Mouse (Mus musculus) right cerebral cortex, postnatal 10 days (tissue): ENCODE data around the gene Cebpe.

Experiments
- DNase-seq, 2 experiments: peaks; one replicate each; pipeline ENCODE4 v3.0.0; 2021; ENCODE audit warnings: low spot score in 2 of 2

Gene Cebpe

DNA sequence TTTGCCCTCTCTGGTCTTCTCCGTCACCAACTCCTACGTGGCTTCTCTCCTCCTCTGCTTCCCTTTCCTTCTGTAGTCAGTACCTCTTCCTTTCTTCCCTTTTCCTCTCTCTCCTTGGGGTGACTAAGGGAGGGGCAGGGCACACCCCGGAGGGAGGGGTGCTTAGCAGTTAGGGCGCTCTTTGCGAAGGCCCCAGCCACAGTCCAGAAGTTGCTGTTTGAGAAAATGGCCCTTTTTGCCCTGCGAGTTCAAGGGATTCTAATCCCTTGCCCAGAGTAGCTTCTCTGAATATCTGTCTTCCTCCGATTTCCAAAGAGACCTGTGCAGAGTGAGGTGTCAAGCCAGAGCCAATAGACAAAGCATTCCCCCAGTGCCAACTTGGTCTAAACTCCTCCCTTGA, at the start of gene Cebpe:
Gene Cebpe, minus strand, starts transcription at position 101 of the 400 bp plus-strand sequence.
- DNase-seq: no peak

DNA sequence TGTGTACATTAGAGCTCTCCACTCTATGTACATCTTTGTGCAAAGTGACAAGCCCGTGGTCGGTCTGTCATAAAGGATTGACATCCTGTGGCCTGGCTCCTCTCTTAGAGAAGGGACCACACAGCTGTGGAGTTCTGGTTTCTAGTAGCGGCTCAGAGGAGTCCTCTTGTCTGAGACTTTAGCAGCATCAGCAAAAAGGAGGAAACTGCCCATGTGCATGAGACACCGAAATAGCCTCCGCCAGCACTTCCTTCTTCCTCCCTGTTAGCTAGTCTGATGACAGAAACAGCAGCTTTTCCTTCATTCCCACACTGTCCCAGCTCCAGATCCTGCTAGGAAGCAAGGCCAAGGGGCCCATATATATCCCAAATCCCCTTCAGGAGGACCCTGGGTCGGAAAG, 44.4 kb upstream of the Cebpe start:
- DNase-seq: peak in 1 of 2 experiments; percentile 71

DNA sequence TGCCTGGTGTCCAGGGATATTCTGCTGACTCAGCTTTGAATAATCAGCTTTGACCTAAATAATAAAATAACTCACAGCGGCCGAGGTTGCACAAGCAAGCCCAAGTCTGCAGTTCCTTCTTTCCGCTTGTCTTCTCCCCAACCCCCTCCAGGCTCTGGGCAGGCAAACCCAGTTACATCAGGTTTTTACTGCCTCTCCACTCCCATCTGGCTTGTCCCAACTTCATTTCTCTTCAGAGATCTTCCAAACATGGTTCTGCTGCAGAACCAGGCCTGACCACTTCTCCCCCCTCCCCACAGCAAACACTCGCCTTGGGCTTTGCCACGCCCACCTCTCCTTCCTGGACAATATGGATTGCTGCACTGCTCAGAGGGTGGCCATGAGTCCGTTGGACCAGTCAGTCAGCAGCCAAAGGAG, 42.6 kb upstream of the Cebpe start:
- DNase-seq: peak in 1 of 2 experiments; percentile 51

DNA sequence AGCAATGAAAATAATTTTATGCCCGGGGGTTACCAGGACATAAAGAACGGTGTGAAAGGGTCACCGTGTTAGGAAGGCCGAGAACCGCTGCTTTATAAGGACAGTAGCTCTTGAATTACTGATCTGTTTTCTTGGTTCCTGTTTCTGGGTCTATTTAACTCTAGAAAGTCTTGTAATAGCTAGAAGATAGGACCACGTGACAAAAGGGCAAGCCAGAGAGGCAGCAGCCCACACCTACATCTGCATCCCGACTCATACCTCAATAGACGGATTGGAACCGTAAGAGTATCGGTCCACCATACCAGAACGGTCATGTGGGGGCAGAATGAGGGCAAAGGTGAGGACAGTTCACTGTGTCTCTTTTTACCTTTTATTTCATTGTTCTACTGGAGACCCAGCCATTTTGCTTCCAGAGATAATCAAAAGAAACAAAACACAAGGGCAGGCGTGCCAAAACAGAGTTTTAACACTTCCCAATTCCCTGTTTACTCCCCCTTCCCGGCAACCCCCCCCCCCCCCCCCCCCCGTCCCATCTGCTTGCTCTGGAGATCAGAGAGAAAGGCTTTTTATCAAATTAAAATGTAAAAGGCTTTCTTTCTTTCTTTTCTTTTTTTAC, 42.1 kb upstream of the Cebpe start:
- no peak for DNase-seq

DNA sequence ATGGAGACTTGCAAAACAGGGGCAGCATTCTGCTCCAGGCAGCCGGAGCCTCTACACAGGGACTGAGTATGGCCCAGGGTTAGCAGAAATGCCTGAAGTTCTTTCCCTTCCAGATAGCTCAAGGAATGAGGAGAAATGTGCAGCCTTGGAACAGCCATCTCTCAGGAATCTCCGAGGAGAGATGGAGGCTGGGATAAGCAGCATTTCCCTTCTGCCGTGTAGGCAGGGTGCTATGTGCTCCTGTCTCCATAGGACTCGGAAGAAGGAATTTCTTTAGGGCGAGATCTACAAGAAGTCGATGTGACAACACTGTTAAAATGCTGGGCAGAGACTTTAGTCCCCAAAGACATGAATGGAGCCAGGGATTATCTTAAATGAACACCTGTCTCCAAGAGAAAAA, 41.0 kb upstream of the Cebpe start:
- no peak for DNase-seq

DNA sequence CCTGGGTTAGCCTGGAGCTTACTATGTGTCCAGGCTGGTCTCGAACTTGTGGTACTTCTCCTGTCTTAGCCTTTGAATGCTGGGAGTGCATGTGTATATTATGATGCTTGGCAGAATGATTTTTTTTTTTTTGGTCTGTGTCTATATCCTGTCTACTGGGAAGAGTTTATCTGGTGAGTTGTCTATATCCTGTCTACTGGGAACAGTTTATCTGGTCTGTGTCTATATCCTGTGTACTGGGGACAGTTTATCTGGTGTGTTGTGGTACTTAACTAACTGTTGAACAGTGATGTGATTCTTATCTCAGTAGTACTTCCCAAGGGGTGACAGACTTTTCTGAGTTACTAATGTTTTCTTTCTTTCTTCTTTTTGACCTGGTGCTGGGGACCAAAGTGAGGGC, 39.8 kb upstream of the Cebpe start:
- no peak for DNase-seq

DNA sequence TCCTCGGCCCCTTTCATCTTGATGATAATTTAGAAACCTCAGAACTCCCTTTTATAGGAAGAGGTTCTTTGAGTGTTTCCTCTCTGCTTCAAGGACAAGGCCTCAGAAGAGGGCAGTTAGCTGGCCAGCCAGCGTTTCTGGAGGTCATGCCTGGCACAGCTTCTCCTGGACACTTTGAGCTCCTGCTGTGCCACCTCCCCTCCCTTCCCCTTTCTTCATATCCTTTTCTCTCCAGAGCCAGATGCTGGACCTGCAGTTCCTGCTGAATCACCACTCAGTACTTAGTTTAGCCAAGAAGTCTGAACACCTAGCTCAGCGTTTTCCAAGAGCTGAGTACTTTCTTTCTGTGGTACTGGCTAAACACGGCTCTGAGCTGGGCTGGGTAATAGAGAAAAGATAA, 37.3 kb upstream of the Cebpe start:
- DNase-seq: peak in 1 of 2 experiments; percentile 42

DNA sequence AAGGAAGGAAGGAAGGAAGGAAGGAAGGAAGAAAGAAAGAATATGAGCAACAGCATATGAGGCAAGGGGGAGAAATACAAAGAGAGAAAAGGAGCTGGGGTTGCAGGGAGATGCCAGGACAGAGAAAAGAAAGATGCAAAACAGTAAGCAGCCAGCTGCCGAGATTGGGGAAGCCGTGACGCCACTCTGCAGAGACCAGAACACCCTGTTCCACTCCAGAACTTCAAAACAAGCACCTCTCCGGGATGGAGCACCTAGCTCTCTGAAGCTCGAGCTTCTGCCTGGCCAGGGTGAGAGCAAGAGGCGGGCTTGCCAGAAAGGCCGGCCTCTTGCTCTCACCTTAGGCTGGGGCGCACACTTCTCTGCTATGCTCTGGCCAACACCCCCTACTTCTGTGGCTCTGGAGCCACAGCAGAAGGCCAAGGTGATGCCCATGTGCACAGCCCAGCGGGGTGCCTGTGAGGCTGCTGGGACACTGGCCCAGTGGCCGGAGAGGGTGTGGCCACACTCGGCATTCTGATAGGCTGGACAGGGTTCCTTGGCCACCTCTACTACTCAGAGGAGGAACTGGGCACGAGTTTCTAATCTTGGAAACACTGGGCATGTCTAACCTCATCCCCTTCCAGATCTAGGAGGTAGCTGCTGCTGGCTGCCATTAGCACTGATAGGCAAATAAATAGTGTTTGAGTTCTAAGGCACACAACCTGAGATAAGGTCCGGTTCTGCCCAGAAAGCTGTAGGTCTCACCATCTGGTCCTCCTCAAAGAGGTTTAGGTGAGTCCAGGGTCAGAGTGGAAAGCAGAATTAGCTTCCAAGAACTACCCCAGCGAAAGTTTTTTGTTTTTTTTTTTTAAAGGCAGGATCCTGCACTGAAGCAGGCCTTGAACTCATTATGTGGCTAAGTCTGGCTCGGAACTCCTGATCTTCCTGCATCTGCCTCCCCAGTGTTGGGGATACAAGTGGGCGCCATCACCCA, 36.3 kb upstream of the Cebpe start:
- DNase-seq: no peak

DNA sequence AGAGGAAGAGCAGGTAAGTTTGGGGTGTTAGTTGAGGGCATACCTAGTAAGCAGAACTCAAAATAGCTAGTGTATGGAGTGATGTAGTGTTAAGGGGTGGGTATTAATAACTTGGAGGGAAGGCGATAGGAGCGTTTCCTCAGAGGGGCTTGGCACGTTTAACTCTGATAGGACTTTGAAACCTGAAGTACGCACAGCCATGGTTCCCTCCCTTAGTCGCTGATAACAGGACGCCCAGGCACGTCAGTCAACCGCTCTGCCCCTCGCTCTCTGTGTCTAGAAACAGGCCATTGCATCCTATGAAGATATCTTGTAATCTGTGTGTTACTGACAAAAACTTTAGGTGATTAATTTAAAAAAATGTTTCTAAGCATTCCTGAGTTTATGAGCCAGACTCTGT, 34.1 kb upstream of the Cebpe start:
- DNase-seq: no peak

DNA sequence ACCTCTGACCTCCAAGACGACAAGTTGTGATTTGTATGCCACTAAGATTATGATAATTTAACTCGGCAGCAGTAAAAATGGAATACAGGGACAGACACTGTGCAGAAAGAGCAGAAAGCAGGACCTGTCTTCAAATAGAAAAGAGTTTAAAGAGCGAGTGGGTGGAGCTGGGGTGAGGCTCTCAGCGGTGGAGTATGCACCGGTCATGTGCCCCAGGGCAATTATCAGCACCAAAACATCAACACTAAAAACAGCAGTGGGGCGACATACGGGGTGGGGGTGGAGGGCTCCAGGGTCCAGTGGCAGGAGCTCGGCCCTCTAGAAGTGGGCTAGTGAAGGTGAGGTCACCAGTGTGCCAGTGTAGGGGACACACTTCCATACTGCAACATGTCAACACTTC, 32.5 kb upstream of the Cebpe start:
- DNase-seq: no peak

DNA sequence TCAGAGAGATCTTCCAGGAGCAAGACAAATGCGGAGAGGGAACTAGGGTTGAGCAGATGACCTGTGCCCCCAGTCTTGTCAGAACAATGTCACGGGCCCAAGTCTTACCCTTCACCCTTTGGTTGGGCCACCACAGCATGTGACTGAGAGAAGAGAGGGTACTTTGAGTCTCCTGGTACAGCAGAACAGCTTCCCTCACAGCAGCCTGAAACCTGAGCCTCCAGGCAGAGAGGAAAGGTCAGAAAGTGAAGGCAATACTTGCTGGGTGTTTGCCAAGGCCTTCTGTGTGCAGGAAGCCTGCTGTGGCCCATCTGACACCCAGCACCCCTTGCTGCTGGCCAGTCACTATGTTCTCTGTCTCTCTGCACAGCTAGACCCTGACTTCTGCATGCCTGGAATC, 30.4 kb upstream of the Cebpe start:
- no peak for DNase-seq

DNA sequence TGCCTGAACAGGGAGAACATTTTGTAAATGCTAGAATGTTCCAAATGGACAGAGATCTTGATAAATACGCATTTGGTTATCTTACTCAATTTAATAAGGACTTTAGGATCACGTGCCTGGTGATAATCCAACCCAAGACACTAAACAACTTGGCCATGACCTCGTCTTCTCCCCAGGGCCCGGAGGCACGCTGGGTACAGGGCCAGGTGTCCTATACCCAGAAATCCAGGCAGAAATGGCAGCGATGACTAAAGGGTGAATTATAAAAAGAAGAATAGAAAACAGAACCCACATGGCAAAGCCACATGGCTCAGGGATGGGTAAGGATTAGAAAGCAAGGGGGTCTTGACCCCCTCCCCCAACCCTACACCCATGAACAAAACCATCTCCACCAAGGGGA, 29.7 kb upstream of the Cebpe start:
- DNase-seq: no peak

DNA sequence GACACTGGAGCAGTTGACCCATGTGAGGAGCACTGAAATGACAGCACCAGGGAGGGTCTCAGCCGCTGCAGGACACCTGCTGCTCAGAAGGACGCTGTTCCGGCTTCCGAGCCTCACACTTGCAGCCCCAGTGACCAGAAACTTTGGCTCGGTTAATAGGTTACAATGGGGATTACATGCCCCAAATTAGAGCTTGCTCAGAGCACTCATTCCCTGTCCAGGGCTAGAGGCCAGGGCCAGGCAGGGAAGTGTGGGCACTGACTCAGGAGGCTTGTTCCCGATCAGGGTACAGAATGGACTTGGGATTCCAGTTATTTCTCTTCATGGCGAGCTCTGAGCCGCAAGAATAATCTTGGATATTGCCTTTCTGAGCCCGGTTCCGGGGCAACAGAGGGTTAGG, 25.7 kb upstream of the Cebpe start:
- peak in 1 of 2 experiments; percentile 25 for DNase-seq

DNA sequence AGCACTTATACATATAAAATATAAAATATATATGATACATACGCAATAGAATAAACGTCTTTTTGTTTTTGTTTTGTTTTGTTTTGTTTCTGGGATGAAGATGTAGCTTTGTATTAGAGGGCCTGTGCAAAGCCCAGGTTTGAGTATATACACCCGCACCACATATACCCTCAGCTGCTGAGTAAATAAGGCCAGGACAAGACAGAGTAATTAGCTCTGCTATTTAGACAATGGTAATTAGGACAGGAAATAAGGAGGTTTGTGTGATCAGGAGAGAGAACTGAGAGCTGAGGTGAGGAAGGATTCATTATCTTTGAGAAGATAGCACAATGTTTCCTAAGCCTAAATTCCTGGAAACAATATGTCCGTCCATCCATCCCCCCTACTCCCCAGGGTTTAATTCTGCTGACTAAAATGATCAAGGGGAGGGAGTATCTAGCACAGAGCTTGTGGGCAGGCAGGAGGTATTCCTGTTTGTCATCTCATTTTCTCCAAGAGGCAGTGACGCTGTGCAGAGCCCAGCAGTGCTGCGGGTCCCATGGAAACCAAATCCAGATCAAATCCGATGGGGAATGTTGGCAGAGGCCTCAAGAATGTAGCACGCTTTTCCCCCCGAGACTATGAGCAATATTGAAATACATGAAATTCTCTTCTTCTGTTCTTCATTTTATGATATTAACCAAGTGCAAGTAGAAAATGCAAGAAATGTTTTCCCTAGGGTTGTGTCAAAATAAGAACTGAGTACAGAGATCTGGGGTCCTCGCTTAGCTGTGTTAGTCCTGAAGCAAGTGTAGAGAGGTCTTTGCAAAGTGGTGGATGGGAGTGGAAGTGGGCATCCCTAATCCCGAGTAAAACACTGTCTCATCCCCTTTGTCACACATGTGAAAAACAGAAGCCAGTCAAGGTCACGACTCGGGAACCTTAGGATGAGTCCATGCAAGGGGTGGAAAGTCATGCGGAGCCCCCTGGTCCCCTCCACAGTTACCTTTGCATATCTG, 24.9 kb upstream of the Cebpe start:
- DNase-seq: peak; percentile 77 to 89

DNA sequence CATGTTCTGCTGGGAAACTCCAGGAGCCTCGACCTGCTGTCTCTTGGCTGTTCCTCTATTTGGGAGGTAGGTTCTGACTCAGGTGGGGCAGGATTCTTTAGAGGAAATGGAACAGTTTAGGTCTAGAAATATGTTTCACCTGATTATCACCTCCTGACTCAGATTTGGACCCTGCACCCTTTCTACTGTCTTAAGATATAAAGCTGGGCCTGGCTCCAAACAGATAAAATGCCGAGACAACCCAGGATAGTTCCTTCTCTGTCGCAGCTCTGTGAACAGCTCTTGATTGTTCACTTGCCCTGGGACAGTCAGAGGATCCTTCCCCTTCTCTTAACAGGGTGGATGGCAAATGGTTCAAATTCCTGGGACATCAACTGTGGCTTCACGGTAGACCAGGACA, 23.2 kb upstream of the Cebpe start:
- no peak for DNase-seq

DNA sequence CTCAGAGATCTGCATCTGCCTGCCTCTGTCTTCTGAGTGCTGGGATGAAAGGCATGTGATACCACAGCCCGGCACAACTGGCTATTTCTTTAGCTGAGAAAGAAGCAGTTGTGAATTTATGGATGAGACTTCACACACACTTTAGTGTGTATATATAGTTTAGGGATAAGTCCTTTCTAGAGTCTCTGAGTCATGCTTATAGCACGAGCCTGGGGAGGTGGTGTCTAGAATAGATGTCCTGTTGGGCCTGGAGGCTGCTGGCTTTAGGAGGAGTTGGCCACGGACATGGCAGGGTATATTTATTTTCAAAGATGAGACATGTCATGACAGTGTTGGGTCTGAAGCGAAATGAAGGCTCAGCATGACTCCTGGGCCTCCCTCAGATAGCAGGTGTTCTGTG, 22.0 kb upstream of the Cebpe start:
- no peak for DNase-seq

DNA sequence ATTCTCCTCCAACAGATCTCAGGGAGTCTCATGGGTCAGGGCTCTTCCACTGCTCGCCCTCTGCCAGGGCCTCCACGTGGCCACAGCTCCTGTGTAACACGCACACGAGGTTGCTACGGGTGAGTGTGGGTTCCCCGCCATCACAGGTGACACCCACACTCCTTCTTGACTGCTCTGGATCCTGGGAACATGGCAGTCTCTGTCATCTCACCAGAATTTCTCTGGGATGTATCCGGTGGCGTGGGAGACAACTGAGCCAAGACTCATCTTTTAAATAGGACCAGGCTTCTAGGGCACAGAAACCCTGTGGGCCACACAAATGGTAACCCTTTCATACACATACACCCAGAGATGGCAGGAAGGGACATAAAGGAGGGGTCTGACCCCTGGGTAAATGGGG, 20.2 kb upstream of the Cebpe start:
- no peak for DNase-seq

DNA sequence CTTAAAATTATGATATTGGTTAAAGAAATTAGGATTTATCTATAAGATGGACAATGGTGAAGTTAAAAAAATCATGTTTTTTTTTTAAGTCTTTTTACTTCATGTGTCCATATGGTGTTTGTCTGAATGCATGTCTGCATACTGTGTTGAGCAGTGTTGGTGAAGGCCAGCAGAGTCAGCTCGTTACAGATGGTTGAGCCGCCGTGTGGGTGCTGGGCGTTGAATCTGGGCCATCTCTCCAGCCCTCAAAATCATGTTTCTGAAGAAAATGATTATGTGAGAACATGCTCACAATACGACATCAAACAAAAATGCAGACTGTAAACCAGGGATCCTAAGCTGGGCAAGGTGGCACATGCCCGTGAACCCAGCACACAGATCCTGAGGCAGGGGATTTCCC, 18.3 kb upstream of the Cebpe start:
- DNase-seq: peak in 1 of 2 experiments; percentile 66

DNA sequence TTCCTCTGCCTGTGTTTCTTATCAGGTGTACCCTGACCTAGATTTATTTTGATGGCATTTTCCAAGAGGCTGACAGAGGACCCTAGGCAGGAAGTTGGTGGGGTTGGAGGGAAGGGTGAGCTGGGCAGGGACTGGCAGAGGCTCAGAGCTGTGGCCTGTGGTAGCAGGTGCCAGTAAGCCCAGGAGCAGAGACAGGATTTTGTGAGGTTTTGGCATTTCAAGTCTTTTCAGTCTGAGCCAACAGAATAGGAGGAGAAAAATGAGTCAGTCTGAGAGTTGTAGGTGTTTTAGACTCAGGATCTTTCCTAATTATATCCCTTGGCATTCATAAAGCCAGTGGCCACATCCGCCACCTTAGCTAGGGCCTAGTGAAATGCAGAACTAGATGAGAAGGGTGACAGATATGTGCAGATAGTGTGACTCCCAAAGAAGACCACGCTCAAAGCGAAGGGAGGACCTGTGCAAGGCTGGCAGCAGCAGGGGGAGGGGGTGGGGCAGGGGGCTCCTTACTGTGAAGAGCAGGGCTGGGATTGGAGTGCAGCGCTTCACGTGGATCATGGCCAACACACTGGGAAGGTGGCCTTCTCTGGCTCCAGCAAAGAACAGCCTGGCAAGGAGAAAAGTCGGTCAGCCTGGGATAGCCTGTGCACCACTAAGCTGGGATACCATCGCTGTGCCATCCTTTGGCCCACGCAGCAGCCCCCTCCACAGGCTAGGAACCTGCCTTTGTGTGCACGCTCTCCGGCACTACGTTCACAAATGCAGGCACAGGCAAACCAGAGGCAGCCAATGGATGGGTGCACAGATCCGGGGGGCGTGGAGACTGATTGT, 17.1 kb upstream of the Cebpe start:
- no peak for DNase-seq

DNA sequence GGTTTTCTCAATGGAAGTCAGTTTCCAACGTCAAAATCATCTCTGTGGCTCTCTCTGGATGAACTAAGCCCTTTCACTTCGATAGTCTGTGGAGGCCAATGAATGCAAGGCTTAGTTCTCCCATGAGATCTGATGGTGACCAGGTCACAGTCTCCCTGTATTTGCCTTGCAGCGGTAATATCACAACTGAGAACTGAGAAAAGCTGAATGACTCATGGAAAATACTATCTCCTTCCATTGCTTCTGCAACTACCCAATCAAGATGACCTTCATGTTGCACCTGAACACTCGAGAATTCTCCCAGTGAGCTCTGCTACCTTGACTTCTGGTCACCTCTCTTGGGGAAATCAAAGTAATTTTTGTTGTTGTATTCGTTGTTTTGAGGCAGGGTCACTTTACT, 15.6 kb upstream of the Cebpe start:
- no peak for DNase-seq

DNA sequence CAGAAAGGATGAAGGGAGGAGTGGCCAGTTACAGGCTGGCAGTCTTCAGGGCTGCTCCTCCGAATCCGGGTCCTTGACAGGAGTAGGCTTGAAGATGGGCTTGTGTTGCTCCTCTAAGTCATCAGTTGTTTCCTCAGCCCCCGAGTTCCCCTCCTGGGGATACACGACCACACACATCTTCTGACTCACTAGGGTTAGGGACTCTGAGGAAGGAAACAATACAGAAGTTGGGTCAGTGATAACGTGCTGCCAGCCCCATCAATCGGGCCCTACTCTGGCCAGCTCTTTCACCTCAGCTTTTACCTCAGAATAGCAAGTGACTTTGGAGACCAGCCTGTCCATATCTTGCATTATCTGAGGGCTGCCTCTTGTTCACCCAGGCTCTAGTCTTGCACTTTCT, 12.1 kb upstream of the Cebpe start:
- DNase-seq: no peak
